Mouse (Mus musculus) thymus, adult 2 months (tissue): ENCODE results near the gene Nelfe.

Experiments used
- CTCF ChIP-seq: fragments of 200-500 bp; IDR thresholded peaks from 2 replicates; pipeline ENCODE4 v1.5.1; 2012; ENCODE audit warnings: mild to moderate bottlenecking, control low read depth, low read length, moderate library complexity, borderline replicate concordance; ENCODE audit not compliant: control insufficient read depth, poor library complexity, insufficient read depth; ENCODE audit errors: extremely low read depth
- POLR2A ChIP-seq: fragments of 200-500 bp; IDR thresholded peaks from 2 replicates; pipeline ENCODE4 v1.6.1; 2012; ENCODE audit warnings: mild to moderate bottlenecking, low read length, control low read depth, moderate library complexity; ENCODE audit not compliant: control insufficient read depth, poor library complexity, insufficient read depth; ENCODE audit errors: extremely low read depth

DNA sequence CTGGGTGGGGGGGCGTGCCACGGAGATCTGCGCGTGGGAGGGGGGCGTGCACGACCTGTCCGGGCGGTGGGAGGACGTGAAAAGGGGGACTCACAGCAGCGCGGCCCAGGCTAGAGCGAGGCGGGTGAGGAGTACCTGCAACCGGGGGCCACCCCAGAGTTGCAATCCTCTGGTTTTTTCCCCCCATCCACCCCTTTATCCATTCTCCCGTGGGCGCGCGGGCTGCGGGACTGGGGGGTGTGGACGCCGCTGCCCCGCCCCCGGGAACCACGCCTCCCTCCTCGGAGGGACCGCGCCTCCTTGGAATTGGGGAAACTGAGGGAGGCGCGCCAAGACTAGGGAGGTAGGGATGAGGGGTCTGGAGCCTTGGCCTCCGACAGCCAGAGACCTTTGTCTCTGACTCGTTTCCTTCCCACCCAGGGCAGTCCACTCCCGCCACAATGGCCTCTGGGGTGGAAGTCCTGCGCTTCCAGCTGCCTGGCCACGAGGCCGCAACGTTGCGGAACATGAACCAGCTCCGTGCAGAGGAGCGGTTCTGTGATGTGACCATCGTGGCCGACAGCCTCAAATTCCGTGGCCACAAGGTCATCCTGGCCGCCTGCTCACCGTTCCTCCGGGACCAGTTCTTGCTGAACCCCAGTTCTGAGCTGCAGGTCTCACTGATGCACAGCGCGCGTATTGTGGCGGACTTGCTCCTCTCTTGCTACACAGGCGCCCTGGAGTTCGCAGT, 44.8 kb downstream of the Nelfe start:
- TF ChIP-seq CTCF (no peak), POLR2A (no peak)
